Comparison of ENCODE assay signal across 27 mouse cellular contexts in genomic region chr19:32659346-32659745, GRCm38 (mm10).
A peak's percentile ranks its signal among the peaks of the same experiment; 100 is the strongest.
DNase-seq lines count a peak whose midpoint lies in the region; ATAC-seq and TF ChIP-seq lines count a peak whose summit lies in the region.
"Had no signal": no experiment of that assay in that cellular context is flagged by ENCODE, and none has a peak within 500 bp of the region (broad histone marks: within the 10 kb centered on the region; RNA-seq: fewer than 3 reads in every experiment).

No protein-coding gene starts in this region.

- no peak overlapping the region for H3K9ac ChIP-seq in liver, adult 2 months (ENCODE audit: low read depth, low read length)
- H3K9ac ChIP-seq in liver, embryonic 12.5 days: no peak overlapping the region
- no peak overlapping the region for H3K9ac ChIP-seq in midbrain, embryonic 15.5 days
- H3K9ac ChIP-seq: forebrain, embryonic 13.5 days; heart, embryonic 12.5 days; heart, embryonic 15.5 days; hindbrain, embryonic 13.5 days had no signal

- no peak for ATAC-seq in liver, embryonic 12.5 days
- no peak for ATAC-seq in midbrain, embryonic 15.5 days (replicated peaks)
- ATAC-seq: CD4-positive, CD25-positive, alpha-beta regulatory T cell, adult 4 months; forebrain, embryonic 13.5 days; forebrain, embryonic 16.5 days had no signal

- WGBS in liver, adult 2 months: 19% methylated on average over 5 of the region's 5 CpGs
- WGBS in liver, embryonic 12.5 days (ENCODE audit: insufficient replicate concordance): 60% methylated on average over 5 of the region's 5 CpGs
- WGBS in midbrain, embryonic 15.5 days: 80% methylated on average over 5 of the region's 5 CpGs

- H3K79me2 ChIP-seq in liver, adult 2 months (ENCODE audit: control insufficient read depth, insufficient read depth, low read length): no peaks in the 10 kb centered on the region

- no peak overlapping the region for H3K4me2 ChIP-seq in liver, embryonic 12.5 days
- no peak overlapping the region for H3K4me2 ChIP-seq in midbrain, embryonic 15.5 days
- H3K4me2 ChIP-seq: forebrain, embryonic 13.5 days; heart, embryonic 12.5 days; heart, embryonic 15.5 days; hindbrain, embryonic 13.5 days had no signal

- no peak for TF ChIP-seq POLR2A in liver, adult 2 months (IDR thresholded peaks at IDR 0.05; ENCODE audit: extremely low read depth, insufficient read depth, low read length)

- no peaks in the 10 kb centered on the region for H3K27me3 ChIP-seq in liver, adult 2 months (ENCODE audit: control insufficient read depth, insufficient read depth, low read length)
- H3K27me3 ChIP-seq in liver, embryonic 12.5 days (replicated peaks): no peaks in the 10 kb centered on the region
- H3K27me3 ChIP-seq in midbrain, embryonic 15.5 days (replicated peaks): no peaks in the 10 kb centered on the region
- H3K27me3 ChIP-seq: forebrain, embryonic 13.5 days; heart, embryonic 12.5 days; heart, embryonic 15.5 days; hindbrain, embryonic 13.5 days had no signal

- H3K4me1 ChIP-seq in liver, adult 2 months (ENCODE audit: control insufficient read depth, insufficient read depth, low read length): peaks cover 13% of the 10 kb centered on the region
- H3K4me1 ChIP-seq in liver, embryonic 12.5 days: peaks cover 18% of the 10 kb centered on the region
- H3K4me1 ChIP-seq in midbrain, embryonic 15.5 days: no peaks in the 10 kb centered on the region
- H3K4me1 ChIP-seq: forebrain, embryonic 10.5 days; forebrain, embryonic 13.5 days; heart, embryonic 12.5 days; heart, embryonic 15.5 days; hindbrain, embryonic 10.5 days; hindbrain, embryonic 13.5 days had no signal

- H3K27ac ChIP-seq in liver, adult 2 months (replicated peaks; ENCODE audit: insufficient read depth, low read depth, low read length): peak overlapping the region; percentile 79
- no peak overlapping the region for H3K27ac ChIP-seq in liver, embryonic 12.5 days
- H3K27ac ChIP-seq in midbrain, embryonic 15.5 days: no peak overlapping the region
- H3K27ac ChIP-seq: forebrain, embryonic 10.5 days; forebrain, embryonic 13.5 days; heart, embryonic 15.5 days; hindbrain, embryonic 10.5 days; hindbrain, embryonic 13.5 days had no signal

- peak; percentile 15 for DNase-seq in kidney, adult 18-20 months
- no peak for DNase-seq in kidney, postnatal 14 days
- DNase-seq in liver, adult 2 months (ENCODE audit: extremely low read depth, low read depth, low spot score): peak; percentile 97
- peak; percentile 64 for DNase-seq in kidney, adult 9 months
- peak; percentile 14 to 67 for DNase-seq in kidney, postnatal 25 days
- no peak for DNase-seq in lung, adult 18-20 months
- DNase-seq: adrenal gland, adult 8-10 months; adrenal gland, postnatal 25 days; cerebellum, adult 11-12 months; cerebellum, adult 8-10 months; cerebellum, postnatal 10 days; cerebellum, postnatal 36 days; embryo, embryonic 11 days; gastrocnemius, postnatal 10 days; gastrocnemius, postnatal 36 days; heart, postnatal 10 days; heart, postnatal 36 days had no signal

- peaks cover 14% of the 10 kb centered on the region for H3K36me3 ChIP-seq in liver, adult 2 months (ENCODE audit: control insufficient read depth, insufficient read depth, low read length)
- peaks cover 2% of the 10 kb centered on the region; the same call in 1 of the 2 replicates for H3K36me3 ChIP-seq in liver, embryonic 12.5 days
- H3K36me3 ChIP-seq in midbrain, embryonic 15.5 days (replicated peaks): 0 out of 2 replicates have a peak, but pooled peaks cover 4% of the 10 kb centered on the region
- H3K36me3 ChIP-seq: heart, embryonic 15.5 days had no signal

- TF ChIP-seq CTCF in liver, adult 2 months (IDR thresholded peaks at IDR 0.05; ENCODE audit: low read depth, low read length): no peak

- no peaks in the 10 kb centered on the region for H3K9me3 ChIP-seq in liver, embryonic 12.5 days (replicated peaks)
- H3K9me3 ChIP-seq in midbrain, embryonic 15.5 days: no peaks in the 10 kb centered on the region
- H3K9me3 ChIP-seq: forebrain, embryonic 10.5 days; forebrain, embryonic 13.5 days; heart, embryonic 12.5 days; heart, embryonic 15.5 days; hindbrain, embryonic 10.5 days; hindbrain, embryonic 13.5 days had no signal

- no peak overlapping the region for H3K4me3 ChIP-seq in liver, adult 2 months (ENCODE audit: insufficient read depth, low read depth, low read length)
- H3K4me3 ChIP-seq in liver, embryonic 12.5 days: no peak overlapping the region
- H3K4me3 ChIP-seq in midbrain, embryonic 15.5 days: no peak overlapping the region
- H3K4me3 ChIP-seq: forebrain, embryonic 10.5 days; forebrain, embryonic 13.5 days; heart, embryonic 12.5 days; heart, embryonic 15.5 days; hindbrain, embryonic 10.5 days; hindbrain, embryonic 13.5 days had no signal

Comparison
In these comparisons a context has a peak if more than half of its experiments do, and no peak if none do; other contexts are left out.
1. DNase-seq: peak in kidney, adult 18-20 months (single experiment), liver, adult 2 months (single experiment), kidney, adult 9 months (single experiment) and kidney, postnatal 25 days (2 of 2); none in kidney, postnatal 14 days (single experiment) and lung, adult 18-20 months (0 of 2).